Mouse (Mus musculus) liver, embryonic 11.5 days (tissue): ENCODE results near the gene Paqr7. TPM values are rescaled to one million over a fixed set of nuclear protein-coding genes. Genes with fewer than 3 reads are reported as not detected.

ENCODE experiments used
- ATAC-seq: fragments of 200-750 bp; cut with Nextera tagmentation; replicated peaks from 2 replicates; pipeline ENCODE4 v1.8.0; 2017; ENCODE audit warnings: moderate number of reproducible peaks, mild to moderate bottlenecking, moderate TSS enrichment, moderate library complexity; ENCODE audit not compliant: low FRiP score
- DNase-seq: peaks from one replicate; pipeline ENCODE4 v3.0.0-alpha.2; 2017; ENCODE audit warnings: low spot score
- H3K27ac ChIP-seq: fragments of 300-500 bp; sonication (generic); 2 replicates; pipeline ENCODE4 v1.5.1; 2014; ENCODE audit warnings: mild to moderate bottlenecking, low read depth, low read length, control low read depth
- H3K27me3 ChIP-seq: fragments of 300-500 bp; sonication (generic); replicated peaks from 2 replicates; pipeline ENCODE4 v1.6.1; 2014; ENCODE audit warnings: low read length, mixed read lengths; ENCODE audit not compliant: control insufficient read depth, insufficient read depth
- H3K36me3 ChIP-seq: fragments of 300-500 bp; sonication (generic); 2 replicates; pipeline ENCODE4 v1.6.1; 2014; ENCODE audit warnings: mild to moderate bottlenecking, low read length, moderate library complexity, mixed read lengths; ENCODE audit not compliant: control insufficient read depth, insufficient read depth
- H3K4me1 ChIP-seq: fragments of 300-500 bp; sonication (generic); replicated peaks from 2 replicates; pipeline ENCODE4 v1.6.1; 2014; ENCODE audit warnings: low read length, mixed read lengths; ENCODE audit not compliant: control insufficient read depth, insufficient read depth
- H3K4me2 ChIP-seq: fragments of 300-500 bp; sonication (generic); 2 replicates; pipeline ENCODE4 v1.6.1; 2014; ENCODE audit warnings: mild to moderate bottlenecking, control low read depth, moderate library complexity
- H3K4me3 ChIP-seq: fragments of 300-500 bp; sonication (generic); 2 replicates; pipeline ENCODE4 v1.5.1; 2014; ENCODE audit warnings: low read depth, low read length, control low read depth
- H3K9ac ChIP-seq: fragments of 300-500 bp; sonication (generic); 2 replicates; pipeline ENCODE4 v1.6.1; 2014; ENCODE audit warnings: low read depth, low read length, control low read depth
- H3K9me3 ChIP-seq: fragments of 300-500 bp; sonication (generic); 2 replicates; pipeline ENCODE4 v1.6.1; 2016; ENCODE audit warnings: low read length, inconsistent platforms, mixed read lengths; ENCODE audit not compliant: control insufficient read depth
- whole genome bisulfite sequencing: fragments of 180-500 bp; shearing (Covaris S2); extraction: QIAGEN DNeasy Blood & Tissue Kit; methylation state at CpG from one replicate; pipeline ENCODE4 v1.1.7; 2014; 5-methylcytosine and 5-hydroxymethylcytosine counted together
- polyA plus RNA-seq: library from polyadenylated mRNA; unstranded; fragments of >200 nt; fragmentation: Nextera tagmentation; extraction: Ambion mirVana; gene quantifications from 2 replicates; pipeline ENCODE4 v1.2.1, GENCODE M21; 2014

The Paqr7 gene
- polyA plus RNA-seq, 1 experiment from 2014 or later: 2.5 TPM

DNA sequence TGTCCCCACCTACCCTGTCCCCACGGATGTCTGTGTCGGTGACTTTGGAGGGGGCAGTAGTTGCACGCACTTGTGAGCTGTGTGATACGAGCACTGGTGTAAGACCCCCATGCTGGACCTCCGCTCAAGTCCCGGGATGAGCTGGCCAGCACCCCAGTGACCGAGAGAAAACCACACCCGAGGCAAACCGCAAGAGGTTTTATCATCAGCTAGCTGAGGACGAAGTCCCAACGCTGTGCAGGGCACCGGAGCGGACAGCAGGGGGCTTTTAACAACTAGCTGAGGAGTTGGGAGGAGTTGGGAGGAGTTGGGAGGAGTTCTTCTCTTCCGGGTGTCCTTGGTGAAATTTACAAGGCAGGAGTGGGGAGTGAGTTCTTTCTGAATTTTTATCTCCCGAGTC is 16.3 kb downstream of the Paqr7 start:
- Histone ChIP-seq H3K4me2 (peak overlapping the region; percentile 81), H3K4me3 (peak overlapping the region; percentile 76), H3K4me1 (peaks cover 53% of the 10 kb centered on the region), H3K27me3 (no peaks in the 10 kb centered on the region), H3K36me3 (peaks cover 5% of the 10 kb centered on the region; the same call in 1 of the 2 replicates), H3K9ac (peak overlapping the region; percentile 54; the same call in 1 of the 2 replicates), H3K27ac (peak overlapping the region; percentile 77), H3K9me3 (no peaks in the 10 kb centered on the region)
- peak; percentile 37 for ATAC-seq
- peak; percentile 78 for DNase-seq
- 9% methylated on average over 15 of the region's 15 CpGs for WGBS

DNA sequence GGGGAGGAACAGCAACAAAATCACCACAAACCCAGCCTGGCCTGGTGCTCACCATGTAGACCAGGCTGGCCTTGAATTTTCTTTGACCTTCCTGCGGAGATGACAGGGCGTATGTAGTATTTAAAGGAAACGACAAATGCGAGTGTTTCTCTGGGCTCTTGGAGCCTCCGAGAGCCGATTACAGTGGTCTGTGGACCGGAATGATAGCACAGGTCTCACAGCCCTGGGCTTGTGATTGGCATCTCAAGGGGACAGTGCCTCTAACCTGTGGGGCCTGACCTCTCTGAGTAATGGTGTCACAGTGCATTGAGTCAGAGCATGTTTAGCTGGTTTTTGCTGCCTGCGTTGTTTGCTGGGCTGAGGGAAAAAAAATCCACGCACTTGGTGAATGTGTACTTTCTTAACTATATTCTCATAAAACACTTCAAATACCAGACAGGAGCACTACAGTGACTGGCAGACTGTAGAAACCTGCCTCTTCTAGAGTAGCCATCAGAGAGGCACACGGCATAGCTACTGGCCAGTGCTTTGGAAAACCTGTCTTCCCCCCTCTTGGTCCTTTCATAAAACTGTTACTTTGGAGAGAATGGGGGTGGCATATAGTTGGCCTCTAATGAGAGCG is 17.9 kb downstream of the Paqr7 start:
- ATAC-seq: no peak; the same call in 1 of the 2 replicates
- WGBS: 62% methylated on average over 11 of the region's 11 CpGs
- Histone ChIP-seq H3K9me3 (no peaks in the 10 kb centered on the region), H3K27ac (peak overlapping the region; percentile 47), H3K4me3 (peak overlapping the region; percentile 76), H3K4me1 (peaks cover 47% of the 10 kb centered on the region), H3K4me2 (peak overlapping the region; percentile 81), H3K9ac (peak overlapping the region; percentile 9), H3K36me3 (peaks cover 7% of the 10 kb centered on the region), H3K27me3 (no peaks in the 10 kb centered on the region)
- DNase-seq: no peak

DNA sequence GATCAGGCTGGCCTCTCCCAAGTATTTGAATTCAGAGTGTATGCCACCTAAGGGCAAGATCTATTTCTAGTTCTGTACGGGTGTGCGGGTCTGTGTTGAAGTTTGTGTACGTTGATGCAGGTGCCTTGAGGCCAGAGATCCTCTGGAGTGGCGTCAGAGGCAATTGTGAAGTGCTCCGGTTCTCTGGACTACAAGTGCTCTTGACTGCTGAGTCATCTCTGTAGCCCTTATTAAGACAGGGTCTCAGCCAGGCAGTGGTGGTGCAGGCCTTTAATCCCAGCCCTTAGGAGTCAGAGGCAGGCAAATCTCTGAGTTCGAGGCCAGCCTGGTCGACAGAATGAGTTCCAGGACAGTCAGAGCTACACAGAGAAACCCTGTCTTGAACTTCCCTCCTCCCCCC is 19.1 kb downstream of the Paqr7 start:
- Histone ChIP-seq H3K9ac (peak overlapping the region; percentile 48; the same call in 1 of the 2 replicates), H3K27me3 (no peaks in the 10 kb centered on the region), H3K27ac (peak overlapping the region; percentile 52), H3K4me2 (peak overlapping the region; percentile 46), H3K9me3 (no peaks in the 10 kb centered on the region), H3K4me1 (peaks cover 47% of the 10 kb centered on the region), H3K36me3 (peaks cover 12% of the 10 kb centered on the region), H3K4me3 (no peak overlapping the region)
- ATAC-seq: no peak
- WGBS: 58% methylated on average over 7 of the region's 7 CpGs
- DNase-seq: no peak

DNA sequence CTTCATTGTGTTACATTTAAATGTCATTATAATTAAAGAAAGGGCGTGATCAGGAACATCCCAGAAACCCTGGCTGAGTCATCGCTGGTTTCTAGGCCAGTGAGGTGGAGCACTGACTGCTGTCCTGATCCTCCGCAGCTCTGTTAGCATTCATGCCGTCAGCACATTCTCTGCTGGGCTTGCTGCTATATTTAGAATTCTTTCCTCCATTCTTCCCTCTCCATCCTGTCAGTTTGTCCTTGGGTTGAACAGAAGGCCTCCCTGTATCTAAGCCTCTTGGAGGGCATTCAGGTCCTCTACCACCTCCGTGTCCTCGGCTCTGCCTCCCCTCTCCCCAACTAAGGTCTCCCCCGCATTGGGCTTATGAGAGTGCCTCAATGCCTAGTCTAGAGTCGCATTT is 20.5 kb downstream of the Paqr7 start:
- Histone ChIP-seq H3K4me2 (0 out of 2 replicates have a peak overlapping the region, but pooled peaks have one; percentile 4), H3K9ac (no peak overlapping the region; the same call in 1 of the 2 replicates), H3K9me3 (no peaks in the 10 kb centered on the region), H3K27me3 (no peaks in the 10 kb centered on the region), H3K36me3 (peaks cover 14% of the 10 kb centered on the region), H3K27ac (0 out of 2 replicates have a peak overlapping the region, but pooled peaks have one; percentile 2), H3K4me1 (peaks cover 47% of the 10 kb centered on the region), H3K4me3 (no peak overlapping the region)
- DNase-seq (no peak), ATAC-seq (no peak)
- WGBS: 60% methylated on average over 8 of the region's 8 CpGs

DNA sequence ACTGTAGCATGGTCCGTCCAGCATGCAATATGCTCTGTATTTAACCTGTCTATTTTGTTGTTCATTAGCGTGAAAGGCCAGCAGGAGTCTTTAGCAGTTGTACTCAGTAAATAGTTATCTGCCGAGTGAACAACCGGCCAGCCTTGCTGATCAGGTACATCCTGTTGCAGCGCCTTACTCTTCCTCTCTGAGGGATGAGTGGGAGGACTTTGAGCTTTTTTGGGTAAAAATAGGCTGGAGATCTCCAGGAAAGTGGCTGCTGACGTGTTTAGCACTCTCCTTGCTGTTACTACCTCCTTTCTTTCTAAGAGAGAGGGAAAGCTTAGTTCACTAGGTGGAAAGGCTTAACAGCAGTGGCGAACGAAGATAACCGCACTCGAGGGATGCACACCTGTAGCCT is 21.2 kb downstream of the Paqr7 start:
- H3K9ac ChIP-seq: no peak overlapping the region; the same call in 1 of the 2 replicates
- H3K36me3 ChIP-seq: peaks cover 17% of the 10 kb centered on the region
- H3K4me1 ChIP-seq: peaks cover 43% of the 10 kb centered on the region
- H3K4me3 ChIP-seq: no peak overlapping the region
- 75% methylated on average over 10 of the region's 10 CpGs for WGBS
- ATAC-seq (no peak), DNase-seq (no peak)
- H3K4me2 ChIP-seq: no peak overlapping the region
- H3K27me3 ChIP-seq: no peaks in the 10 kb centered on the region
- H3K9me3 ChIP-seq: no peaks in the 10 kb centered on the region
- H3K27ac ChIP-seq: no peak overlapping the region

DNA sequence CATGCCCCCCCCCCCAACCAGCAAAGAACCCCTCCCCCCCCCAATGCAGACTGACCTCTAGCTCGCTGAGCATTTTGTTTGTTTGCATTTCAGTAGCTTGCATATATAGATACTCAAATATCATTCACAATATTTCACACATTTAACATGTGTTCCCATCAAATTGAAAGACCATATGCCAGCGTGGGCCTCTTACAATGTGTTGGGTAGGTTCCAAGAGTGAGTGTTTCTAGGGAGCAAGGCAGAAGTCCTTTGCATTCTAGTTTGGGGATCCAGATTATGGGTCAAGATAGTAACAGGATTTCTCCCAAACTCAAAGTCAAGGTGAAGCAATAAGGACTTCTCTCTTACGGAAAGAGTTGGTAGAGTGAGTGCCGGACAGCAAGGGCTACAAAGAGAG is 22.0 kb downstream of the Paqr7 start:
- Histone ChIP-seq H3K4me3 (no peak overlapping the region), H3K9ac (no peak overlapping the region), H3K4me1 (peaks cover 43% of the 10 kb centered on the region), H3K9me3 (no peaks in the 10 kb centered on the region), H3K27me3 (no peaks in the 10 kb centered on the region), H3K27ac (no peak overlapping the region), H3K4me2 (no peak overlapping the region), H3K36me3 (peaks cover 25% of the 10 kb centered on the region)
- WGBS: 88% methylated on average over 4 of the region's 4 CpGs
- DNase-seq: no peak
- ATAC-seq: no peak

DNA sequence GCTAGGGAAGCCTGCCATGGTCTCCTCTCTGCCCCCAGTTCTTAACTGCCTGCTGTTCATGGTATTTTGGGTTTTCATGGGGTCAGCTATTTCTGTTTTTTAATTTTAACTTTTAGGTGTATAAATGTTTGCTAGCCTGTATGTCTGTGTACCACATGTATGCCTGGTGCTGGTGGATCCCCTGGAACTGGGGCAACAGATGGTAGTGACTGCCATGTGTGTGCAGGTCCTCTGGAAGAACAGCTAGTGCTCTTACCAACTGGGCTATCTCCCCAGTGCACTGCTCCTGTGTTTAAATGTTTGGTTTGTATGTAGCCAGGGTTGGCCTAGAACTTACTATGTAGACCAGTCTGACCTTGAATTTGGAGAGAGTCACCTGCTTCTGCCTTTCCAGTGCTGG is 22.8 kb downstream of the Paqr7 start:
- H3K4me2 ChIP-seq: no peak overlapping the region
- no peak overlapping the region for H3K27ac ChIP-seq
- no peak overlapping the region for H3K4me3 ChIP-seq
- ATAC-seq (no peak), DNase-seq (no peak)
- peaks cover 29% of the 10 kb centered on the region for H3K36me3 ChIP-seq
- no peaks in the 10 kb centered on the region for H3K27me3 ChIP-seq
- H3K9ac ChIP-seq: no peak overlapping the region; the same call in 1 of the 2 replicates
- H3K4me1 ChIP-seq: peaks cover 35% of the 10 kb centered on the region
- no peaks in the 10 kb centered on the region for H3K9me3 ChIP-seq

DNA sequence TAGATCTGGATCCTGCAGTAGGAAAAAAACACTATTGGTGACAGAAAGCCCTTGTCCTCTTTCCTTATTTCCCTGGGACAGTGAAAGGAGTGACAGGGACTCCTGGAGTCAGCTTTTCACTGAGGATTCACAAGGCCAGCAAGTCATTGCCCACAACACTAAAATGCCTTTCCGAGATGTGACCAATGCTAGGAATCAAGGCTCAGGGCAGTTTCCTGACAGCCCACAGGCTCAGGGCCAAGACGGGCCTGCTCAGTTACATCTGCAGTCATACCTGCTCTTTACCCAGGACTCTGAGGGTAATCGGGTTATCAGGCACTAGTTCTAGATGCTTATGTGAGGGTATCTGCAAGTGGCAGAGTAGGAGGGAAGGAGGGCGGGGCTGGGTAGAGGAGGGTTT is 26.9 kb downstream of the Paqr7 start:
- H3K4me3 ChIP-seq: no peak overlapping the region
- no peaks in the 10 kb centered on the region for H3K9me3 ChIP-seq
- no peak overlapping the region for H3K27ac ChIP-seq
- H3K4me2 ChIP-seq: no peak overlapping the region
- no peak for DNase-seq
- 84% methylated on average over 4 of the region's 4 CpGs for WGBS
- H3K4me1 ChIP-seq: no peaks in the 10 kb centered on the region
- peaks cover 46% of the 10 kb centered on the region for H3K36me3 ChIP-seq
- no peak overlapping the region for H3K9ac ChIP-seq
- no peak for ATAC-seq
- no peaks in the 10 kb centered on the region for H3K27me3 ChIP-seq

DNA sequence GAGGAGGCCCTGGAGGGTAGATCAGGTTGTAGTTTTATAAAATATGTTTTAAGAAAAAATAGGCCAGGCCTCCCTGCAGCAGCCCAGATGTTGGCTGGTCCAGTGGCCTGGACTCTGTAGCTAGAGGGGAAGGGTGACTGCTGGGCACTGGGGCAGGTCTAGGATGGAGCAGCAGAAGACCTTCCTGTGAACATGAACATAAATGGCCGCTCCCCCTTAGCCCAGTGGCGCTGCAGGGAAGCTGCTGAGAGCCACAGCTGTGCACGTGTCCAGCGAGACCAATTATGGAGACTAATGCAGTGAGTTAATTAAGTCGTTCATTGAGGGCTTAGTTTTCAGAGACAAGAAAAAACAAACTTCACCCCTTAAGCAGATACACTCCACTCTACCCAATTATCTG is 29.3 kb downstream of the Paqr7 start:
- DNase-seq: no peak
- Histone ChIP-seq H3K4me2 (no peak overlapping the region), H3K27ac (peak overlapping the region; percentile 14; the same call in 1 of the 2 replicates), H3K27me3 (no peaks in the 10 kb centered on the region), H3K4me1 (no peaks in the 10 kb centered on the region), H3K9ac (no peak overlapping the region), H3K4me3 (no peak overlapping the region), H3K36me3 (peaks cover 48% of the 10 kb centered on the region), H3K9me3 (no peaks in the 10 kb centered on the region)
- ATAC-seq: no peak
- WGBS: 65% methylated on average over 5 of the region's 5 CpGs
